Mouse (Mus musculus) heart, embryonic 12.5 days (tissue): ENCODE measurements around the gene Btn2a2. TPM values are rescaled to one million over a fixed set of nuclear protein-coding genes. Genes with fewer than 3 reads are reported as not detected.
A peak's percentile ranks its signal among the peaks of the same experiment; 100 is the strongest.

Experiments used
- ATAC-seq: fragments of 200-750 bp; cut with Nextera tagmentation; 2 replicates; pipeline ENCODE4 v1.8.0; 2017; ENCODE audit warnings: moderate TSS enrichment, moderate library complexity; ENCODE audit not compliant: insufficient number of reproducible peaks, low FRiP score
- H3K27ac ChIP-seq: fragments of 300-500 bp; sonication (generic); 2 replicates; pipeline ENCODE4 v1.5.1; 2016; ENCODE audit warnings: mild to moderate bottlenecking, moderate library complexity; ENCODE audit not compliant: poor library complexity, severe bottlenecking
- H3K27me3 ChIP-seq: fragments of 300-500 bp; sonication (generic); replicated peaks from 2 replicates; pipeline ENCODE4 v1.6.1; 2016; ENCODE audit warnings: mild to moderate bottlenecking, moderate library complexity
- H3K36me3 ChIP-seq: fragments of 300-500 bp; sonication (generic); 2 replicates; pipeline ENCODE4 v1.6.1; 2016; ENCODE audit warnings: mild to moderate bottlenecking, moderate library complexity
- H3K4me1 ChIP-seq: fragments of 300-500 bp; sonication (generic); replicated peaks from 2 replicates; pipeline ENCODE4 v1.6.1; 2016; ENCODE audit warnings: mild to moderate bottlenecking
- H3K4me2 ChIP-seq: fragments of 300-500 bp; sonication (generic); 2 replicates; pipeline ENCODE4 v1.6.1; 2016; ENCODE audit warnings: mild to moderate bottlenecking, moderate library complexity
- H3K4me3 ChIP-seq: fragments of 300-500 bp; sonication (generic); 2 replicates; pipeline ENCODE4 v1.5.1; 2016; ENCODE audit warnings: mild to moderate bottlenecking
- H3K9ac ChIP-seq: fragments of 300-500 bp; sonication (generic); 2 replicates; pipeline ENCODE4 v1.6.1; 2016; ENCODE audit warnings: mild to moderate bottlenecking, moderate library complexity
- H3K9me3 ChIP-seq: fragments of 300-500 bp; sonication (generic); replicated peaks from 2 replicates; pipeline ENCODE4 v1.6.1; 2016; ENCODE audit warnings: mild to moderate bottlenecking, moderate library complexity
- WGBS: fragments of 180-500 bp; shearing (Covaris S2); methylation state at CpG from one replicate; pipeline ENCODE4 v1.1.7; 2016; 5-methylcytosine and 5-hydroxymethylcytosine counted together
- polyA plus RNA-seq: library from polyadenylated mRNA; unstranded; fragments of >200 nt; fragmentation: Nextera tagmentation; extraction: Ambion mirVana; gene quantifications from 2 replicates; pipeline ENCODE4 v1.2.1, GENCODE M21; 2016

Btn2a2 gene
- polyA plus RNA-seq, 1 experiment from 2014 or later, result 0.45 TPM

DNA sequence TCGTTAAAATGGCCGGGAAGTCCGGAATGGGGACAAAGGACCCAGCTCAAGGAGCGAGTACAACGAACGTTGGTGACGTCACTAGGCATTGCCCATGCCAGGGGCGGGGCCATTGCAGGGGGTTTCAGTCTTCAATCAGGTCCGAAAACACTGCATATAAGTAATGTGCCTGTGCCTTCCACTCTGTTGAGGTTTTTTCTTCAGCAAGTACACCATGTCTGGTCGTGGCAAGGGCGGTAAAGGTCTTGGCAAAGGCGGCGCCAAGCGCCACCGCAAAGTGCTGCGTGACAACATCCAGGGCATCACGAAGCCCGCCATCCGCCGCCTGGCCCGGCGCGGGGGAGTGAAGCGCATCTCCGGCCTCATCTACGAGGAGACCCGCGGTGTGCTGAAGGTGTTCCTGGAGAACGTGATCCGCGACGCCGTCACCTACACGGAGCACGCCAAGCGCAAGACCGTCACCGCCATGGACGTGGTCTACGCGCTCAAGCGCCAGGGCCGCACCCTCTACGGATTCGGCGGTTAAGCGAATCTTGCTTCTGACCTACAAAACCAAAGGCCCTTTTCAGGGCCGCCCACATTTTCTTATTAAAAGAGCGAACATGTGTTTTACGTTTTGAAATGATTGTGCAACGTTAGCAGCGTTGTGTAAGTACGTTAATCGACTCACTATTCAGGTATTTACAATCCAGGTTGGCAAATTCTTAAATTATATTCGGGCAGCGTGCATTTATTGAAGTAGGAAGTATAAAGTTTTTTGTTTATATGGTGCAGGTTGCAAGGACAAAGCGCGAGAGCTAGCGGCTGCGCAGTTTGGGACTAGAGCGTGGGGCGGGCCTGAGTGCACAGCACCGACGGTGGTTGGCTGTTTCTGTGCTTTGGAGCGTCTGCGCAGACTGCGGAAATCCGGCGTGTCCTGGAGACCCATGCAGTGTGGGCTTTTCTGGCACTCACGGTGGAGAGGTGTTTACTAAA lies 42.5 kb upstream of the Btn2a2 start, which contains the start of gene Hist1h4h:
Gene Hist1h4h (plus strand): TSS at position 150 of the 975 bp plus-strand sequence.
- H3K27me3 ChIP-seq, result no peaks in the 10 kb centered on the region
- no peaks in the 10 kb centered on the region for H3K36me3 ChIP-seq
- H3K9ac ChIP-seq, result peak within 1 kb of the TSS; percentile 85
- no peaks in the 10 kb centered on the region for H3K9me3 ChIP-seq
- ATAC-seq, result peak; percentile 83
- H3K4me2 ChIP-seq, result peak within 1 kb of the TSS; percentile 67
- WGBS, result under 1% methylated on average over 61 of the region's 70 CpGs
- H3K27ac ChIP-seq, result peak within 1 kb of the TSS; percentile 97
- H3K4me3 ChIP-seq, result peak within 1 kb of the TSS; percentile 63
- H3K4me1 ChIP-seq, result peaks cover 25% of the 10 kb centered on the region

DNA sequence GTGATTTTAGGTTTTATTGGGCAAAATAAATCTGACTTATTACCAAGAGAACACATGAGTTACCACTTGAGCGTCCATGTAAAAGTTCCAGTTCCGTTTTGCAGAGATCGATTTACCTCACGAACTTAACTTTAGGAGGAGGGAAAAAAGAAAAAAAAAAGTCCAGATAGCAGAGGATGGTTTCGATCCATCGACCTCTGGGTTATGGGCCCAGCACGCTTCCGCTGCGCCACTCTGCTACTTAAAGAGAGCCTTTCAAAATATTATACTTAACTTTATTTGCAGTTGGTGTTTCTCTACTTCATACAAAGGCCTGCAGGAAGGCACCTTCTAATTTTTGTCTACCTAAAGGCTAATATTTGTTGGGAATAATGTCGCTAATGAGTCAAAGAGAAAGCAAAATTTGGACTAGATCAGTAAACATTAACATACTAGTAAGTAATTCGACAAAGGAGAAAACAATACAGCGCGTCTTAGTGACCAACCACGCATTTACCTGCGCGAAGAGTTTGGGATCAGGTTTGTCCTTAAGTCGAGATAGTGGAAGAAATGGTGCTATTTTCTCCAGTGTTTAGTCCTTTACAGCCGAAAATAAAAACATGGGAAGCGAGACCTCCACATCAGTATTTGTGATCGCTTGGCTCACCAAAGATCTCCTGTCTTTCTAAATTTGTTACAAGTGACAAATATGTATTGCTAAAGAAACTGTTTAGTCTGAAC lies 41.7 kb upstream of the Btn2a2 start:
- H3K9ac ChIP-seq, result peak overlapping the region; percentile 85
- no peaks in the 10 kb centered on the region for H3K36me3 ChIP-seq
- peaks cover 27% of the 10 kb centered on the region for H3K4me1 ChIP-seq
- H3K4me3 ChIP-seq, result peak overlapping the region; percentile 63
- H3K9me3 ChIP-seq, result no peaks in the 10 kb centered on the region
- ATAC-seq, result no peak
- H3K27me3 ChIP-seq, result no peaks in the 10 kb centered on the region
- WGBS, result under 1% methylated on average over 20 of the region's 20 CpGs
- peak overlapping the region; percentile 67 for H3K4me2 ChIP-seq
- H3K27ac ChIP-seq, result peak overlapping the region; percentile 97

DNA sequence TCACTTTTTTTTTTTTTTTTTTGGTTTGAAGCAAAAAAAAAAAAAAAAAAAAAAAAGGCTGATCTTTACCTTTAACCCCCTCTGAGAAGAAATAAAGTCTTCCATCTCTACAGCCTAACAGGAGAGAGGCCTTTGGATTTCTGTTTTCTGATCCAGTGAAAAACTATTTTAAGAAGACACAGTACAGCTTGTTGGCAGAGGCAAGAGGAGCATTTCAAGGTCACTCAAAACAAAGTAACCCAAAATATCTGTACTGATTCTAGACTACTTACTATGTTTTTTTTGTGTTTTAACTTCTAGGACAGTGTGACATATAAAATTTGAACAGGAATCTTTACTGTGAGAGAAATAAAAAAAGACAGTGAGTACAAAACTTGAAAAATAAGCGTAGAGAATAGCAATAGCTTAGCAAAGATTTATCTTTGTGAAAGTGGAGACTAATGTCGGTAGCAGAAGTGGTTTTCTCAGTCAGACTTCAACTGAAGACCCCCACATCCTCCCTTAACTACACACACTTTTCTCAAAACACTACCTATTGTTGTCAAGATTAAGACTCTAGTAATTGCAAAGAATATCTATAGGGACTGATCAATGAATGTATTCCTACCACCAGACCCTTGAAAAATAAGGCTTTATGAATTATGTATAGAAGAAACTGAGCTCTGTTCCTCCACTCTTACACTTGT lies 41.0 kb upstream of the Btn2a2 start:
- Histone ChIP-seq H3K4me3 (peak overlapping the region; percentile 63), H3K27me3 (no peaks in the 10 kb centered on the region), H3K4me1 (peaks cover 28% of the 10 kb centered on the region), H3K9me3 (no peaks in the 10 kb centered on the region), H3K4me2 (peak overlapping the region; percentile 67; the same call in 1 of the 2 replicates), H3K27ac (peak overlapping the region; percentile 97), H3K9ac (peak overlapping the region; percentile 85; the same call in 1 of the 2 replicates), H3K36me3 (no peaks in the 10 kb centered on the region)
- ATAC-seq, result no peak
- 28% methylated on average over 2 of the region's 2 CpGs for WGBS

DNA sequence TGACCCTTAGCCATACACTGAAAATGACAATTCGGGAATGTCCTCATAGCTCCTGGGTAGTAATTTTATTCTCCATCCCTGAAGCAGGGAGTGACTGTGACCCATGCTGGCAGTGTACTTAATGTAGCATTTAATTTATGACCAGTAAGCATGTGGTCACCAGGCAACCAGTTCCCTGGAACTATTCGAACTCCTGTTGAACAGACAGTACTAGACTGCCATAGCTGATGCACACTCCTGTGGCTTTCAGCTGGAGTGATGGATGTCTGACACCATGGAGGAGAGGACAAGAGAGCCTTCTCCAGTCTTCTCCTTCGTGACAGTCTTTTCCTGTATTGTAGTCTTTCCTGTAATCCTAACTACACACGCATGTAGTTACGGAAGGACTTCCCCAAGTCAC lies 40.3 kb upstream of the Btn2a2 start:
- no peaks in the 10 kb centered on the region for H3K36me3 ChIP-seq
- peak overlapping the region; percentile 7; the same call in 1 of the 2 replicates for H3K9ac ChIP-seq
- H3K4me3 ChIP-seq, result no peak overlapping the region
- no peaks in the 10 kb centered on the region for H3K27me3 ChIP-seq
- WGBS, result 84% methylated on average over 5 of the region's 5 CpGs
- ATAC-seq, result no peak
- H3K4me2 ChIP-seq, result peak overlapping the region; percentile 38
- H3K27ac ChIP-seq, result peak overlapping the region; percentile 57
- H3K4me1 ChIP-seq, result peaks cover 25% of the 10 kb centered on the region
- no peaks in the 10 kb centered on the region for H3K9me3 ChIP-seq

DNA sequence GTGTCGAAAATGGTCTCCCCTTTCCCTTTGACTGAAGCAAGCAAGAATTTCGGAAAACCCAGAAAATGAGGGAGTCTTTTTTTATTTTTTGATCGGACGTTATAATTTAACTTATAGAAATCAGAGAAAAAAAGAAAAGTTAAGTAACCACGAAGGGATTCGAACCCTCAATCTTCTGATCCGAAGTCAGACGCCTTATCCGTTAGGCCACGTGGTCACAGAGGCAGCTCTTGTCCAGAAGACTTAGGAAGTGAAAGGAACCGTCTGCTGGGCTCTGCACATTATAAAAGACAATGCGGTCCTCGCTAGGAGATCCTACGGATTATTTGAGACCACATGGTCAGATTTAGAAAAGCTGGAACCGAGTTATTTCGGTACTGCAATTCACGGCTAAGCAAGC lies 37.7 kb upstream of the Btn2a2 start:
- H3K9me3 ChIP-seq, result no peaks in the 10 kb centered on the region
- 0 out of 2 replicates have a peak, but pooled peaks have one; percentile 49 for ATAC-seq
- peak overlapping the region; percentile 51 for H3K4me3 ChIP-seq
- peak overlapping the region; percentile 65 for H3K4me2 ChIP-seq
- no peak overlapping the region for H3K27ac ChIP-seq
- peaks cover 15% of the 10 kb centered on the region for H3K4me1 ChIP-seq
- H3K27me3 ChIP-seq, result no peaks in the 10 kb centered on the region
- H3K36me3 ChIP-seq, result no peaks in the 10 kb centered on the region
- peak overlapping the region; percentile 67 for H3K9ac ChIP-seq
- WGBS, result under 1% methylated on average over 17 of the region's 17 CpGs

DNA sequence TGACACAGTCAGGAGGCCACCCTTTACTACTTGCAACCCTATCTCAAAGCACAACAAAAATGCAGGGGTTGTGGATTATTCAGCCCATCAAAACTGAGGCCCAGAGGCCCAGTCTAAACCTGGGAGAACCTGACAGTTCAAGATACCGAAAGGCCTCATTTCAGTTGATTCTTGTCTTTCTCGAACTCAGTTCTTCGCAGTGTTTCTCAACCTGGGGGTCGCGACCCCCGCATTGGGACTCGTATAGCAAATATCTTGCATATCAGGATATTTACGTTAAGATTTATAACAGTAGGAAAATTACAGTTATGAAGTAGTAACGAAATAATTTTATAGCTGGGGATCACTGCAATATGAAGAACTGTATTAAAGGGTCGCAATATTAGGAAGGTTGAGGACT lies 37.2 kb upstream of the Btn2a2 start:
- 1% methylated on average over 10 of the region's 10 CpGs for WGBS
- H3K27me3 ChIP-seq, result no peaks in the 10 kb centered on the region
- no peak for ATAC-seq
- no peak overlapping the region for H3K27ac ChIP-seq
- peaks cover 15% of the 10 kb centered on the region for H3K4me1 ChIP-seq
- no peaks in the 10 kb centered on the region for H3K36me3 ChIP-seq
- peak overlapping the region; percentile 51 for H3K4me3 ChIP-seq
- no peaks in the 10 kb centered on the region for H3K9me3 ChIP-seq
- H3K4me2 ChIP-seq, result peak overlapping the region; percentile 65
- no peak overlapping the region for H3K9ac ChIP-seq

GRCm38 (mm10) chr13:23524654-23525053 lies 36.0 kb upstream of the Btn2a2 start:
- Histone ChIP-seq H3K4me2 (no peak overlapping the region), H3K4me3 (no peak overlapping the region), H3K27me3 (no peaks in the 10 kb centered on the region), H3K4me1 (peaks cover 18% of the 10 kb centered on the region), H3K9me3 (no peaks in the 10 kb centered on the region), H3K27ac (no peak overlapping the region), H3K9ac (no peak overlapping the region), H3K36me3 (no peaks in the 10 kb centered on the region)
- no peak for ATAC-seq
- WGBS, result 9% methylated on average over 5 of the region's 5 CpGs

DNA sequence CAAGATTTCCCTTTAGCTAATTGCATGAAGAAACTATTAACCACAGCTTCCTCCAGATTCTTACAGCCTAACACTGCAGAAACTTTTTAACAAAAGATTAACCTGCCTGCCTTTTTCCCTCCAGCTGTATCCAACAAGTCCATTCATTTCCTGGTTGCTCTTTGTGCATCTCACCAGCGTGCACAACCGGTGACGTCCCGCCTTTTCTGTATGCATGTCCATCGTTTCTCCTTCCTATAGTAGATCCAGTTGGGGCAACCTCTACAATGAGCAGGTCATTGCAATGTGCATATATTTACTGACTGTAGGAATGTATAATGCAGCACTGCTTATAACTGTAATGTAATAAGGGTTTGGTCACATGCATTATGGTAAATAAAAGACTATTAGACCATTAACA lies 35.3 kb upstream of the Btn2a2 start:
- no peaks in the 10 kb centered on the region for H3K9me3 ChIP-seq
- no peak overlapping the region for H3K4me3 ChIP-seq
- peaks cover 16% of the 10 kb centered on the region for H3K4me1 ChIP-seq
- no peak overlapping the region for H3K4me2 ChIP-seq
- H3K27me3 ChIP-seq, result no peaks in the 10 kb centered on the region
- no peak overlapping the region for H3K27ac ChIP-seq
- WGBS, result 47% methylated on average over 5 of the region's 5 CpGs
- H3K36me3 ChIP-seq, result no peaks in the 10 kb centered on the region
- no peak for ATAC-seq
- no peak overlapping the region for H3K9ac ChIP-seq

- H3K36me3 ChIP-seq, result no peaks in the 10 kb centered on the region
- H3K27ac ChIP-seq, result no peak overlapping the region
- H3K9ac ChIP-seq, result no peak overlapping the region
- peak overlapping the region; percentile 12; the same call in 1 of the 2 replicates for H3K4me3 ChIP-seq
- no peaks in the 10 kb centered on the region for H3K9me3 ChIP-seq
- H3K27me3 ChIP-seq, result no peaks in the 10 kb centered on the region
- H3K4me1 ChIP-seq, result peaks cover 9% of the 10 kb centered on the region
- ATAC-seq, result 0 out of 2 replicates have a peak, but pooled peaks have one; percentile 44
- H3K4me2 ChIP-seq, result peak overlapping the region; percentile 48
- 3% methylated on average over 14 of the region's 14 CpGs for WGBS
These were observed 33.0 kb upstream of the Btn2a2 start for GRCm38 (mm10) chr13:23521703-23522102.

GRCm38 (mm10) chr13:23519416-23519815 lies 30.8 kb upstream of the Btn2a2 start:
- H3K9ac ChIP-seq, result 0 out of 2 replicates have a peak overlapping the region, but pooled peaks have one; percentile 45
- H3K27me3 ChIP-seq, result no peaks in the 10 kb centered on the region
- ATAC-seq, result peak; percentile 22; the same call in 1 of the 2 replicates

More at GRCm38 (mm10) chr13:23519416-23519815, 30.8 kb upstream of the Btn2a2 start:
- 0 out of 2 replicates have a peak, but pooled peaks cover 8% of the 10 kb centered on the region for H3K4me1 ChIP-seq
- under 1% methylated on average over 10 of the region's 10 CpGs for WGBS
- H3K36me3 ChIP-seq, result no peaks in the 10 kb centered on the region
- peak overlapping the region; percentile 43; the same call in 1 of the 2 replicates for H3K27ac ChIP-seq
- H3K4me2 ChIP-seq, result peak overlapping the region; percentile 66
- H3K4me3 ChIP-seq, result peak overlapping the region; percentile 49
- H3K9me3 ChIP-seq, result no peaks in the 10 kb centered on the region
